Mouse (Mus musculus): ENCODE data around the gene Ubtd1. TPM values are rescaled to one million over a fixed set of nuclear protein-coding genes. Genes with fewer than 3 reads are reported as not detected.
"Not testable (repeated sequence)": the region's sequence is repeated elsewhere in the genome, so short reads cannot be mapped to it uniquely, and the experiment has no call there.

Ubtd1 gene
- polyA plus RNA-seq, 1 experiment, result not detected

GRCm38 (mm10) chr19:42079006-42079405, 97.4 kb downstream of the Ubtd1 start:
- no peaks in the 10 kb centered on the region for H3K4me1 ChIP-seq (ENCODE audit: control insufficient read depth, insufficient read depth, low read length)
- H3K27ac ChIP-seq (ENCODE audit: insufficient read depth, low read depth, low read length), result no peak overlapping the region
- no peak for TF ChIP-seq CTCF (IDR thresholded peaks at IDR 0.05; ENCODE audit: insufficient read depth, low read depth, low read length)
- no peak for TF ChIP-seq POLR2A (IDR thresholded peaks at IDR 0.05; ENCODE audit: insufficient read depth, low read depth, low read length)
- WGBS, result 96% methylated on average over 12 of the region's 12 CpGs
- H3K4me3 ChIP-seq (ENCODE audit: insufficient read depth, low read depth, low read length), result no peak overlapping the region

GRCm38 (mm10) chr19:42079950-42080349, 98.4 kb downstream of the Ubtd1 start:
- WGBS, result 79% methylated on average over 5 of the region's 5 CpGs
- H3K4me1 ChIP-seq (ENCODE audit: control insufficient read depth, insufficient read depth, low read length), result no peaks in the 10 kb centered on the region
- H3K4me3 ChIP-seq (ENCODE audit: insufficient read depth, low read depth, low read length), result no peak overlapping the region
- TF ChIP-seq POLR2A (IDR thresholded peaks at IDR 0.05; ENCODE audit: insufficient read depth, low read depth, low read length) (no peak), CTCF (IDR thresholded peaks at IDR 0.05; ENCODE audit: insufficient read depth, low read depth, low read length) (no peak)
- H3K27ac ChIP-seq (ENCODE audit: insufficient read depth, low read depth, low read length), result no peak overlapping the region

- H3K4me3 ChIP-seq (ENCODE audit: insufficient read depth, low read depth, low read length), result no peak overlapping the region
- WGBS, result 82% methylated on average over 11 of the region's 11 CpGs
- H3K4me1 ChIP-seq (ENCODE audit: control insufficient read depth, insufficient read depth, low read length), result no peaks in the 10 kb centered on the region
- no peak overlapping the region for H3K27ac ChIP-seq (ENCODE audit: insufficient read depth, low read depth, low read length)
- no peak for TF ChIP-seq CTCF (IDR thresholded peaks at IDR 0.05; ENCODE audit: insufficient read depth, low read depth, low read length)
- no peak for TF ChIP-seq POLR2A (IDR thresholded peaks at IDR 0.05; ENCODE audit: insufficient read depth, low read depth, low read length)
Measured at GRCm38 (mm10) chr19:42080469-42080868, 98.9 kb downstream of the Ubtd1 start.

GRCm38 (mm10) chr19:42081613-42082012, 100.0 kb downstream of the Ubtd1 start:
- H3K4me3 ChIP-seq (ENCODE audit: insufficient read depth, low read depth, low read length); H3K4me1 ChIP-seq (ENCODE audit: control insufficient read depth, insufficient read depth, low read length); H3K27ac ChIP-seq (ENCODE audit: insufficient read depth, low read depth, low read length): not testable (repeated sequence)
- WGBS, result 97% methylated on average over 5 of the region's 5 CpGs

Other genes with a start within 250 kb of the Ubtd1 start
- gene Slit1, start 238.1 kb upstream of the Ubtd1 start, polyA plus RNA-seq (2012; ENCODE audit: insufficient read depth, insufficient read length, low replicate concordance, missing spikeins), result not detected in 2 replicates
- gene Arhgap19, start 179.7 kb upstream of the Ubtd1 start, polyA plus RNA-seq (2012; ENCODE audit: insufficient read depth, insufficient read length, low replicate concordance, missing spikeins), result not detected in 2 replicates
- not detected in 2 replicates for gene Frat1, start 151.8 kb upstream of the Ubtd1 start, polyA plus RNA-seq (2012; ENCODE audit: insufficient read depth, insufficient read length, low replicate concordance, missing spikeins)
- not detected in 2 replicates for gene Frat2, start 133.6 kb upstream of the Ubtd1 start, polyA plus RNA-seq (2012; ENCODE audit: insufficient read depth, insufficient read length, low replicate concordance, missing spikeins)
- gene Rrp12, start 85.6 kb upstream of the Ubtd1 start, polyA plus RNA-seq (2012; ENCODE audit: insufficient read depth, insufficient read length, low replicate concordance, missing spikeins), result not detected in 2 replicates
- gene Pgam1, start 69.8 kb upstream of the Ubtd1 start, polyA plus RNA-seq (2012; ENCODE audit: insufficient read depth, insufficient read length, low replicate concordance, missing spikeins), result 261 and 289 TPM in 2 replicates
- not detected in 2 replicates for gene Exosc1, start 48.3 kb upstream of the Ubtd1 start, polyA plus RNA-seq (2012; ENCODE audit: insufficient read depth, insufficient read length, low replicate concordance, missing spikeins)
- not detected in 2 replicates for gene Zdhhc16, start 48.3 kb upstream of the Ubtd1 start, polyA plus RNA-seq (2012; ENCODE audit: insufficient read depth, insufficient read length, low replicate concordance, missing spikeins)
- not detected in 2 replicates for gene Mms19, start 606 bp upstream of the Ubtd1 start, polyA plus RNA-seq (2012; ENCODE audit: insufficient read depth, insufficient read length, low replicate concordance, missing spikeins)
- gene Ankrd2, start 54.2 kb downstream of the Ubtd1 start, polyA plus RNA-seq (2012; ENCODE audit: insufficient read depth, insufficient read length, low replicate concordance, missing spikeins), result not detected in 2 replicates
- gene Hoga1, start 63.8 kb downstream of the Ubtd1 start, polyA plus RNA-seq (2012; ENCODE audit: insufficient read depth, insufficient read length, low replicate concordance, missing spikeins), result not detected in 2 replicates
- gene 4933411K16Rik, start 70.5 kb downstream of the Ubtd1 start, polyA plus RNA-seq (2012; ENCODE audit: insufficient read depth, insufficient read length, low replicate concordance, missing spikeins), result not detected in 2 replicates
- not detected in 2 replicates for gene Morn4, start 104.6 kb downstream of the Ubtd1 start, polyA plus RNA-seq (2012; ENCODE audit: insufficient read depth, insufficient read length, low replicate concordance, missing spikeins)
- gene Pi4k2a, start 108.7 kb downstream of the Ubtd1 start, polyA plus RNA-seq (2012; ENCODE audit: insufficient read depth, insufficient read length, low replicate concordance, missing spikeins), result not detected in 2 replicates
- not detected in 2 replicates for gene Avpi1, start 147.3 kb downstream of the Ubtd1 start, polyA plus RNA-seq (2012; ENCODE audit: insufficient read depth, insufficient read length, low replicate concordance, missing spikeins)
- not detected in 2 replicates for gene Marveld1, start 165.6 kb downstream of the Ubtd1 start, polyA plus RNA-seq (2012; ENCODE audit: insufficient read depth, insufficient read length, low replicate concordance, missing spikeins)
- gene Zfyve27, start 182.2 kb downstream of the Ubtd1 start, polyA plus RNA-seq (2012; ENCODE audit: insufficient read depth, insufficient read length, low replicate concordance, missing spikeins), result not detected in 2 replicates
- gene Sfrp5, start 220.5 kb downstream of the Ubtd1 start, polyA plus RNA-seq (2012; ENCODE audit: insufficient read depth, insufficient read length, low replicate concordance, missing spikeins), result not detected in 2 replicates

Measured in olfactory bulb, adult 2 months (tissue).